Mouse (Mus musculus): ENCODE measurements around the gene Adora1.
A peak's percentile ranks its signal among the peaks of the same experiment; 100 is the strongest.

Adora1 gene

GRCm38 (mm10) chr1:134152626-134153590, 82.3 kb downstream of the Adora1 start:
- no peak for DNase-seq

DNA sequence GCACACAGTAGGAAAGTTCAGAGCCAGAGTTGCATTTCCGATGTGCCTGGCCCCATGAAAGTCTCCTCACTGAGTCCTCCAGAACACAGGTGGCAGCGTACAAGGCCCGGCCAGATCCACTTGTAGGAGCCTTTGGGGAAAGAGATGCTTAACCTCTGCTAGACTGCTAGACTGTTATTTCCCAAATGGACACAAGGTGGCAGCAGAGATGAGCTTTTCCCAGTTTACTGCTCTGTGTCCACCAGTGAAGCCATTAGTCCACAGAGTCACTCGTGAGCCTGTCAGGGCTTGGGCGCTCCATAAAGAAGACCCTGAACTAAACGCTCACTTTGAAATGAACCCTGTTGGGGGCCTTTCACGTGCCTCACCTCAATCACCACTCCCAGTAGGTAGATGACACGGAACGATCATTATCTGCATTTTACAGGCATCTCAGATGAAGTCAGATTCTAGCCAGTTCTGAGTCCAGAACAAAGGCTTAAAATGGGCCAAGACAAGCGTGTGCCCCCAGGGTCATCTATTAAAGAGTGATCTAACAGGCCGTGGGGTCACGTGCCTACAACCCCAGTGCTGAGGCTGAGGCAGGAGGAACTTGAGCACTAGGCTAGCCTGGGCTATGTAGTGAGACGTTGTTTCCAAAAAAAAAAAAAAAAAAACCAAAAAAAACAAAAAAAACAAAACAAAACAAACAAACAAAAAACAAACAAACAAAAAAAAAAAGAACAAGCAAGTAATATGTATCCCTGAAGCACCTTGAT, 83.4 kb downstream of the Adora1 start:
- DNase-seq: peak; percentile 73

- no peak for DNase-seq
These were observed 84.5 kb downstream of the Adora1 start for GRCm38 (mm10) chr1:134150745-134151144.

DNA sequence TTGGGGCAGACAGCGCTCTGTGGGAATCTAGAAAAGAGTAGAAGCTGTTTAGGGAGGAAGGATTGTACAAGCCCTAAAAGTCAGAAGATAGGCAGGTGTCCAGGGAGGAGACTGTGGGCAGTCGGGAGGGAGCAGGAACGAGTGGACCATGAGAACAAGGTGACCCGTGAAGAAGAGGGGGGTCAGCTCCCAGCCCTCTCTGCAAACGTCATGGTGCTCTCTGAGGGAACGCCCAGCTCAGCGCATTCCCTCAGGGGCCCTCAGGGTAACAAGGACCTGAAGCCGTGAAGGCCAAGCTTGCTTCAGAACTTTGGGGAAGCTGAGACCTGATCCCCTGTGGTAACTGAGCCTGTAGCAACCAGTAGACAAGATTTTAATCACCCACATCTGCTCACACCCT, 85.2 kb downstream of the Adora1 start:
- no peak for DNase-seq

Measured in layer of hippocampus, adult 9-11 months (tissue).